Mouse (Mus musculus): ENCODE measurements around the gene Hdhd3. TPM values are rescaled to one million over a fixed set of nuclear protein-coding genes. Genes with fewer than 3 reads are reported as not detected.

Gene Hdhd3
- polyA plus RNA-seq, 1 experiment from 2014 or later, result 9.1 TPM

- DNase-seq (ENCODE audit: low spot score) (no peak), ATAC-seq (replicated peaks; ENCODE audit: low FRiP score) (no peak)
- no peaks in the 10 kb centered on the region for H3K27me3 ChIP-seq (ENCODE audit: control insufficient read depth, insufficient read depth, low read length)
- H3K9ac ChIP-seq (ENCODE audit: low read length), result no peak overlapping the region
- 66% methylated on average over 5 of the region's 5 CpGs for WGBS
- H3K36me3 ChIP-seq (ENCODE audit: control insufficient read depth, insufficient read depth, low read length), result no peaks in the 10 kb centered on the region
- H3K4me1 ChIP-seq (replicated peaks; ENCODE audit: control insufficient read depth, insufficient read depth, low read length), result no peaks in the 10 kb centered on the region
- H3K9me3 ChIP-seq (ENCODE audit: control insufficient read depth, low read length), result no peaks in the 10 kb centered on the region
- no peak overlapping the region for H3K4me2 ChIP-seq (ENCODE audit: low read depth, low read length, severe bottlenecking)
- H3K4me3 ChIP-seq (ENCODE audit: low read depth, low read length), result no peak overlapping the region
- H3K27ac ChIP-seq (ENCODE audit: low read depth, low read length), result no peak overlapping the region
These were observed 48.3 kb downstream of the Hdhd3 start for GRCm38 (mm10) chr4:62454995-62455394.

Other genes starting within 250 kb of the Hdhd3 start
- gene Slc31a2, start 240.9 kb downstream of the Hdhd3 start, polyA plus RNA-seq (2014; fragmentation: Nextera tagmentation; extraction: Ambion mirVana), result 7.9 and 8.9 TPM in 2 replicates
- 18.5 and 23.4 TPM in 2 replicates for gene Fkbp15, start 142.9 kb downstream of the Hdhd3 start, polyA plus RNA-seq (2014; fragmentation: Nextera tagmentation; extraction: Ambion mirVana)
- 49.9 and 51.7 TPM in 2 replicates for gene Slc31a1, start 142.7 kb downstream of the Hdhd3 start, polyA plus RNA-seq (2014; fragmentation: Nextera tagmentation; extraction: Ambion mirVana)
- gene Cdc26, start 94.8 kb downstream of the Hdhd3 start, polyA plus RNA-seq (2014; fragmentation: Nextera tagmentation; extraction: Ambion mirVana), result 185 and 190 TPM in 2 replicates
- 34.9 and 35.7 TPM in 2 replicates for gene Prpf4, start 94.7 kb downstream of the Hdhd3 start, polyA plus RNA-seq (2014; fragmentation: Nextera tagmentation; extraction: Ambion mirVana)
- gene Rnf183, start 68.2 kb downstream of the Hdhd3 start, polyA plus RNA-seq (2014; fragmentation: Nextera tagmentation; extraction: Ambion mirVana), result not detected in 2 replicates
- 11.5 and 14.3 TPM in 2 replicates for gene Wdr31, start 32.6 kb downstream of the Hdhd3 start, polyA plus RNA-seq (2014; fragmentation: Nextera tagmentation; extraction: Ambion mirVana)
- 0.96 and 0.98 TPM in 2 replicates for gene Bspry, start 23.4 kb downstream of the Hdhd3 start, polyA plus RNA-seq (2014; fragmentation: Nextera tagmentation; extraction: Ambion mirVana)
- gene Alad, start 16.5 kb upstream of the Hdhd3 start, polyA plus RNA-seq (2014; fragmentation: Nextera tagmentation; extraction: Ambion mirVana), result 89.3 and 98.2 TPM in 2 replicates
- gene Pole3, start 21.6 kb upstream of the Hdhd3 start, polyA plus RNA-seq (2014; fragmentation: Nextera tagmentation; extraction: Ambion mirVana), result 132 and 135 TPM in 2 replicates
- gene 4933430I17Rik, start 21.9 kb upstream of the Hdhd3 start, polyA plus RNA-seq (2014; fragmentation: Nextera tagmentation; extraction: Ambion mirVana), result 1.1 and 1.8 TPM in 2 replicates
- gene Rgs3, start 56.4 kb upstream of the Hdhd3 start, polyA plus RNA-seq (2014; fragmentation: Nextera tagmentation; extraction: Ambion mirVana), result 33.6 and 39.7 TPM in 2 replicates

Measured in forebrain, embryonic 11.5 days (tissue).